ENCODE assay signal across 1 mouse cellular context in genomic region chr11:104622040-104622962, GRCm38 (mm10).
TF ChIP-seq lines count a peak whose summit lies in the region.

No protein-coding gene starts in this region.

TF ChIP-seq in CH12.LX, 34 proteins besides CTCF, POLR2A, EP300 and RAD21 (continued from another document):
- TF ChIP-seq POLR2AphosphoS2 (IDR thresholded peaks at IDR 0.05; ENCODE audit: low read depth, low read length) (no peak), ELF1 (IDR thresholded peaks at IDR 0.05; ENCODE audit: low read depth, low read length) (0 out of 2 replicates have a peak, but pooled peaks have one; percentile 28), MAFK (IDR thresholded peaks at IDR 0.05; ENCODE audit: insufficient replicate concordance, low read length) (0 out of 2 replicates have a peak, but pooled peaks have one; percentile 44), TCF12 (IDR thresholded peaks at IDR 0.05; ENCODE audit: low read depth, low read length) (peak; percentile 34; the same call in 1 of the 2 replicates), TBP (conservative IDR thresholded peaks at IDR 0.05; ENCODE audit: low read depth, low read length) (no peak), ZC3H11A (IDR thresholded peaks at IDR 0.05; ENCODE audit: low read depth, low read length) (no peak), MEF2A (IDR thresholded peaks at IDR 0.05; ENCODE audit: borderline replicate concordance, low read depth, low read length) (no peak), E2F4 (IDR thresholded peaks at IDR 0.05; ENCODE audit: insufficient replicate concordance, low read depth, low read length) (no peak), KAT2A (IDR thresholded peaks at IDR 0.05; ENCODE audit: insufficient replicate concordance, low read length) (no peak), CHD1 (IDR thresholded peaks at IDR 0.05; ENCODE audit: low read depth, low read length) (no peak), ZKSCAN1 (IDR thresholded peaks at IDR 0.05; ENCODE audit: borderline replicate concordance, low read depth, low read length) (no peak), MAZ (IDR thresholded peaks at IDR 0.05; ENCODE audit: low read depth, low read length) (no peak), SMC3 (IDR thresholded peaks at IDR 0.05; ENCODE audit: low read depth, low read length) (no peak), MAX (IDR thresholded peaks at IDR 0.05; ENCODE audit: low read length) (no peak)
